Mouse (Mus musculus): Measurements from ENCODE around the gene Gse1.

The Gse1 gene

GRCm38 (mm10) chr8:120395892-120396291 is 167.6 kb downstream of the Gse1 start:
- no peak for DNase-seq (ENCODE audit: extremely low read depth, low read depth, low spot score)

DNA sequence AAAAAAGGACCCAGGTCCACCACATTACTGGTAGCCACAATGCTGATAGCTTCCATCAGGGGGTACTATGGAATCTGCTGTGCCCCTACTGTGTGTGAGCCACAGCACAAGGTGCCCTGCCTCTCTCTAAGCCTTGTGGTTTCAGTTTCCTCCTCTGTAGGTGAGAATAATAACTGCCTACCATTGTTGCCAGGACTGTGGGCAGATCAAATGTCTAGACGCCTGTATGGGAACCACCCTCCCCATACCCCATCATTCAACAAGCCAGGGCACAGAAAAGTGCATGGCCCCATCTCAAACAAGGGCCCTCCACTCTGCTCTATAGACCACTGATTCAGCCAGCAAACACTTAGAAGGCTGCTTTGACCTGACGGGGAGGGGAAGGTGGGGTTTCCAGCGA is 168.5 kb downstream of the Gse1 start:
- DNase-seq (ENCODE audit: extremely low read depth, low read depth, low spot score): no peak

- DNase-seq (ENCODE audit: extremely low read depth, low read depth, low spot score): no peak
These were observed 169.5 kb downstream of the Gse1 start for GRCm38 (mm10) chr8:120397444-120398411.

GRCm38 (mm10) chr8:120399212-120399934 is 171.1 kb downstream of the Gse1 start:
- no peak for DNase-seq (ENCODE audit: extremely low read depth, low read depth, low spot score)

DNA sequence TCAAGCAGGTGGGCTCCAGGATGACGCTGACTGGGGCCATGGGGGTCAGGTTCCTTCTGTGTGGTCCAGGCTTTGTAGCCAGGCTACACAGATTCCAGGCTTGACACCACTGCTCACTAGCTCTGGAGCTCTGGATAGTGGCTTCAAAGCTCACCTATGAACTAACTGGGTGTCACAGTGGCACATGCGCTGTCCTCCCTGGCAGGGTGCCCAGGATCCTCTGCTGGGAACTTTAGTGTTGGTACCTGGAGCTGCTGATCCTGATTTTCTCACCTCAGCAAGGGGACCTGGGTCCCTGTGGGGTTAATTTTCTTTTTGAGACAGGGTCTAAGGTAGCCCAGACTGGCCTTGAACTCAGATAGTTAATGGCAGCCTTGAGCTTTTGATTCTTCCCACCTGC is 173.0 kb downstream of the Gse1 start:
- no peak for DNase-seq (ENCODE audit: extremely low read depth, low read depth, low spot score)

DNA sequence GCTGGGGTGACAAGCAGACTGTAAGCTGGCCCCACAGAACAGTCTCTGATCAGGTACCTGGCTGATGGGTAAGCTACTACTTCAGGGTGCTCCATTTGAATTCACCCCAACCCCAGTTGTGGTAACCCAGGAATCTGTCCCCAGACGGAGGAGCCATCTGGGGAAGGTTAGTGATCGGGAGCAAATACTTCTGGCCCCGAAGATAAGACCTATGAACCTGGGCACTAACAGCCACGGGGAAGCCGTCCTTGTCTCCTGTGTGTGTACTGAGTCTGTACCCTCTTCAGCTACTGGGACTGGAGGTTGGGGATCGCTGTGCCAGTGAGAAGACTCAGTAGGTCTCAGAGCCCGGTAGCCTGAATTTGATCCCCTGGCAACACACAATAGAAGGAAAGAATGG is 173.5 kb downstream of the Gse1 start:
- no peak for DNase-seq (ENCODE audit: extremely low read depth, low read depth, low spot score)

DNA sequence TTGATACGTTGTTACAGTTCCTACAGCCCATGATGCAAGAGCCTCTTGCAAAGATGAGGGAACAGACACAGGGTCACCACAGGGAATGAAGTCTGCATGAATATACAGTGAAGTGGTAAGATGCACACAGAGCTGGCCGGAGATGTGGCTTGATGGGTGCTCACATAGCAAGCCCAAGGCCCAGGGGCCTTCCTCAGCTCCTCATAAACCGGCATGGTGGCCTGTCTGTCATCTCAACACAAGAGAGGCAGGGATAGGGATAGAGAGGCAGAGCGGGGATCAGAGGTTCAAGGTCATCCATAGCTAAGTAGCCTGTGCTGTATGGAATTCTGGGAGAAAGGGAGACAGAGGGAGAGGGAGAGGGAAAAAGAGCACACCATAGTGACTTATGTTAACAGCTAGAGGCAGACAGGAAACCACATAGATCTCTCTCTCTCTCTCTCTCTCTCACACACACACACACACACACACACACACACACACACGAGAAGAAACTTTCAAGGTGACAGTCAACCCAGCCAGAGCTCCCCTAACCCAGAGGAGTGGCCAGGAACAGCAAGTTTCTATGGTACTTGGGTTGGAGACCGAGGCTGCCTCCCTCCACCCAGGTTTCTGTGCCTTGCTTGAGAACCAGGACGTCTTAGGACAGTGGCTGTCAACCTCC is 175.5 kb downstream of the Gse1 start:
- no peak for DNase-seq (ENCODE audit: extremely low read depth, low read depth, low spot score)

- DNase-seq (ENCODE audit: extremely low read depth, low read depth, low spot score): no peak
These were observed 176.4 kb downstream of the Gse1 start for GRCm38 (mm10) chr8:120404609-120405036.

GRCm38 (mm10) chr8:120406008-120406632 is 177.9 kb downstream of the Gse1 start:
- no peak for DNase-seq (ENCODE audit: extremely low read depth, low read depth, low spot score)

DNA sequence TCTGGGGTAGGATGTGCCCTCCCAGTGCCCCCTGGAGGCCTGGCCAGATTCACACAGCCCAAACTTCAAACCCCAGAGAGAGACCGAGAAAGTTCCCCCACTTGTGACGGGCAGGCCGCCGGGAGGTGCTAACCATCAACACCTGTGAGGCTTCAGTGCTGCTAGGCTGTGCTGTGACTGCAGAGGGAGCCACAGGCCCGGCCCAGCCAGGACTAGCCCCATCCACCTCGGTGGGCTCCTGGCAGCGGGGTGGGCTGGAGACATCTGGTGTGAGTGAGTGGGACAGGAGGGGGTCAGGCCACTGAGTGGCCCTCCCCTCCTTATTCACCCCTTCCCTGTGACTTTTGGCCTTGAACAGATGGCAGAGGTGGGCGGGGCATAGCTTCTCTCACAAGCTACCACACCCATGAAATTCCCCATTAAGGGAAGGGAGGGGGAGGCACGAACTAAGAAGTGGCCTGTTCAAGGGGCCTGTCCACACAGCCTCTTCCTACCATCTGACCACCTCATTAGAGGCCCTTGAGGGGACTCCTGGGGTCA is 179.5 kb downstream of the Gse1 start:
- DNase-seq (ENCODE audit: extremely low read depth, low read depth, low spot score): no peak

- DNase-seq (ENCODE audit: extremely low read depth, low read depth, low spot score): no peak
These were observed 180.3 kb downstream of the Gse1 start for GRCm38 (mm10) chr8:120408241-120409215.

GRCm38 (mm10) chr8:120409371-120410013 is 181.2 kb downstream of the Gse1 start:
- no peak for DNase-seq (ENCODE audit: extremely low read depth, low read depth, low spot score)

DNA sequence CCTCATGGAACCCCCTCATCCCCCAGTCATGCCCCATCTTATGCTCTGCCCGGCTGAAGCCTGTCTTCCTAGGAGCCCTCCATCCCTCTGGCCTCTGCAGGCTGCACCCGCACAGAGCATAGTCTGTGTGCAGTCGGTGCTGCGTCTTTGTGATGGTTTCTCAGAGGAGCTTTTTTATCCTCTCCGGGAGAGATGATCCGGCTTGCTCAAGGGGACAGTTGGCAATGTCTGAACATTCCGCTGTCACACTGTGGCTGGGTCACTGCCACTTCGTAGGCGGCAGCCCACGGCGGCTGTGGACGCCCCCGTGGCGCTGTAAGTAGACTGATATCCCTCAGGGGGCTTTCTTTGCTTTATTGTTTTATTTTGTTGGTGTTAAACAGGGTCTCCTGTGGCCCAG is 182.8 kb downstream of the Gse1 start:
- DNase-seq (ENCODE audit: extremely low read depth, low read depth, low spot score): no peak

- no peak for DNase-seq (ENCODE audit: extremely low read depth, low read depth, low spot score)
These were observed 183.6 kb downstream of the Gse1 start for GRCm38 (mm10) chr8:120411862-120412261.

DNA sequence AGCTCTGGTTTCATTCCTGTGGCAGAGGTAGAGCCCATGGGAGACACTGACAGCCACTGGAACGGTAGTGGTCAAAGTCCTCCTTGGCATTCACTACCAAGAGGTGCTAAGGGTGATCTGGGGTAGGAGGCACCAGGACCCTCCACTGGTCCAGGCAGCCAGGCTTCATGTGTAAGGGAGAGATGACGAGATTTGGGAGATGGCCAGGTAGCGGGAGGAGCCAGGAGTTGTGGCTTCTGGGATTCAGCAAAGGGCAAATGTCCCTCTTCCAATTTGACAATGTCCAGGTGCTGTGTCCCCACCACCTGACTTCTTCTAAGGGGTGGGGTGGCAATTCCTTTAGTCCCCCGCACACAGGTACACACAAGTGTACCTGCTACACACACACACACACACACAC is 184.1 kb downstream of the Gse1 start:
- no peak for DNase-seq (ENCODE audit: extremely low read depth, low read depth, low spot score)

- no peak for DNase-seq (ENCODE audit: extremely low read depth, low read depth, low spot score)
These were observed 184.8 kb downstream of the Gse1 start for GRCm38 (mm10) chr8:120412911-120413625.

- no peak for DNase-seq (ENCODE audit: extremely low read depth, low read depth, low spot score)
These were observed 185.4 kb downstream of the Gse1 start for GRCm38 (mm10) chr8:120413626-120413988.

GRCm38 (mm10) chr8:120414216-120414615 is 186.0 kb downstream of the Gse1 start:
- no peak for DNase-seq (ENCODE audit: extremely low read depth, low read depth, low spot score)

DNA sequence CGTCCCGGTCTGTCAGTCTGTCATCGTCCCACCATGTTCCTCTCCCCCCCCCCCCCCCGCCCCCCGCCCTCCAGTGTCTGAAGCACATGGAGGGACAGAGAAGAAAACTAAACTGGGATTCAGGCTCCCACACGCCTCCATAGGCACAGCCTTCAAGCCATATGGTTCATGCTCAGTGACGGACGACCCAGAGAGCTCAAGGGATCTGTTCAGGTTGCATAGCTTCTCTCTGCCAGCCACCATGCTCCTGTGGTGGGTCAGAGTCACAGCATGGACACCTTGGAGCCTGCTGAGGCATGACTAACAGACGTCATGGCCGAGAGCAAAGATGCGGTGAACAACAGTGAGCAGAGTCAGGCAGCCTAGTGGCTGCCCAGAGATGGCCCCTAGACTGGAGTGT is 187.2 kb downstream of the Gse1 start:
- no peak for DNase-seq (ENCODE audit: extremely low read depth, low read depth, low spot score)

All from fat pad, adult 2 months (tissue).